Mouse (Mus musculus) layer of hippocampus, postnatal 14 days (tissue): ENCODE results near the gene Abcc4. TPM values are rescaled to one million over a fixed set of nuclear protein-coding genes. Genes with fewer than 3 reads are reported as not detected.

ENCODE experiments used
- DNase-seq, 2 experiments: peaks; one replicate each; pipeline ENCODE4 v3.0.0; 2021 to 2022; ENCODE audit warnings: low spot score in 2 of 2, mixed read lengths in 1 of 2
- long read RNA-seq, 2 experiments: library from polyadenylated mRNA; stranded (forward); transcript quantifications; one replicate each; pipeline ENCODE4 v2.0.0; 2021
- total RNA-seq, 2 experiments: library from RNA; stranded (reverse); gene quantifications; 2 replicates each; pipeline ENCODE4 v1.2.3; 2021

The Abcc4 gene
- 10 to 100 TPM in 1 of 2 experiments, 1 to 10 TPM in 1; 8.8 to 10.3 TPM for total RNA-seq
- long read RNA-seq, experiment 1, full-length matches to known transcripts: 4 of 6 reads
- long read RNA-seq, experiment 1, partial matches to known transcripts: 1 of 6 reads
- long read RNA-seq, experiment 1, other reads (novel, unspliced or antisense): 1 of 6 reads
- long read RNA-seq, experiment 2, full-length matches to known transcripts: 1 of 4 reads
- long read RNA-seq, experiment 2, partial matches to known transcripts: 3 of 4 reads
- long read RNA-seq, experiment 2, other reads (novel, unspliced or antisense): 0 of 4 reads

- peak; percentile 37 to 48 for DNase-seq
Observed at GRCm38 (mm10) chr14:118705808-118706731, at the start of gene Abcc4. Abcc4 (minus strand) TSS chr14:118706219.

GRCm38 (mm10) chr14:118751193-118751753, 45.3 kb upstream of the Abcc4 start:
- no peak for DNase-seq

- no peak for DNase-seq
Observed at GRCm38 (mm10) chr14:118750505-118751192, 44.6 kb upstream of the Abcc4 start.

- DNase-seq: no peak
Observed at GRCm38 (mm10) chr14:118749715-118750114, 43.7 kb upstream of the Abcc4 start.

- no peak for DNase-seq
Observed at GRCm38 (mm10) chr14:118749068-118749467, 43.0 kb upstream of the Abcc4 start.

- no peak for DNase-seq
Observed at GRCm38 (mm10) chr14:118742862-118743261, 36.8 kb upstream of the Abcc4 start.

- DNase-seq: no peak
Observed at GRCm38 (mm10) chr14:118741780-118742179, 35.8 kb upstream of the Abcc4 start.

- DNase-seq: no peak
Observed at GRCm38 (mm10) chr14:118737251-118737888, 31.4 kb upstream of the Abcc4 start.

GRCm38 (mm10) chr14:118735114-118735513, 29.1 kb upstream of the Abcc4 start:
- DNase-seq: peak in 1 of 2 experiments; percentile 45

- no peak for DNase-seq
Observed at GRCm38 (mm10) chr14:118733146-118733545, 27.1 kb upstream of the Abcc4 start.

GRCm38 (mm10) chr14:118730631-118731030, 24.6 kb upstream of the Abcc4 start:
- DNase-seq: no peak

- no peak for DNase-seq
Observed at GRCm38 (mm10) chr14:118725467-118725866, 19.4 kb upstream of the Abcc4 start.

- no peak for DNase-seq
Observed at GRCm38 (mm10) chr14:118723920-118724693, 18.1 kb upstream of the Abcc4 start.

- DNase-seq: no peak
Observed at GRCm38 (mm10) chr14:118719566-118720174, 13.7 kb upstream of the Abcc4 start.

- DNase-seq: no peak
Observed at GRCm38 (mm10) chr14:118718576-118718975, 12.6 kb upstream of the Abcc4 start.

GRCm38 (mm10) chr14:118716372-118717312, 10.6 kb upstream of the Abcc4 start:
- DNase-seq: no peak

GRCm38 (mm10) chr14:118714720-118715119, 8.7 kb upstream of the Abcc4 start:
- DNase-seq: no peak

- no peak for DNase-seq
Observed at GRCm38 (mm10) chr14:118714320-118714719, 8.3 kb upstream of the Abcc4 start.
